Mouse (Mus musculus) forebrain, embryonic 15.5 days (tissue): Measurements from ENCODE around the gene Xrcc1. TPM values are rescaled to one million over a fixed set of nuclear protein-coding genes. Genes with fewer than 3 reads are reported as not detected.

ENCODE experiments used
- ATAC-seq: fragments of 200-750 bp; cut with Nextera tagmentation; replicated peaks from 2 replicates; pipeline ENCODE4 v1.8.0; 2017; ENCODE audit warnings: mild to moderate bottlenecking, moderate TSS enrichment, moderate library complexity
- H3K27ac ChIP-seq: fragments of 300-500 bp; sonication (generic); replicated peaks from 2 replicates; pipeline ENCODE4 v1.5.1; 2015; ENCODE audit warnings: mild to moderate bottlenecking, inconsistent platforms
- H3K27me3 ChIP-seq: fragments of 300-500 bp; sonication (generic); 2 replicates; pipeline ENCODE4 v1.6.1; 2015; ENCODE audit warnings: inconsistent platforms
- H3K36me3 ChIP-seq: fragments of 300-500 bp; sonication (generic); 2 replicates; pipeline ENCODE4 v1.6.1; 2015; ENCODE audit warnings: mild to moderate bottlenecking, inconsistent platforms
- H3K4me1 ChIP-seq: fragments of 300-500 bp; sonication (generic); 2 replicates; pipeline ENCODE4 v1.6.1; 2015; ENCODE audit warnings: inconsistent platforms
- H3K4me2 ChIP-seq: fragments of 300-500 bp; sonication (generic); replicated peaks from 2 replicates; pipeline ENCODE4 v1.6.1; 2015; ENCODE audit warnings: mild to moderate bottlenecking, inconsistent platforms
- H3K4me3 ChIP-seq: fragments of 300-500 bp; sonication (generic); 2 replicates; pipeline ENCODE4 v1.5.1; 2015; ENCODE audit warnings: mild to moderate bottlenecking, inconsistent platforms
- H3K9ac ChIP-seq: fragments of 300-500 bp; sonication (generic); replicated peaks from 2 replicates; pipeline ENCODE4 v1.6.1; 2015; ENCODE audit warnings: mild to moderate bottlenecking, inconsistent platforms
- H3K9me3 ChIP-seq: fragments of 300-500 bp; sonication (generic); 2 replicates; pipeline ENCODE4 v1.6.1; 2016; ENCODE audit warnings: inconsistent platforms
- WGBS: fragments of 180-500 bp; shearing (Covaris S2); methylation state at CpG from one replicate; pipeline ENCODE4 v1.1.7; 2015; ENCODE audit warnings: mixed read lengths; 5-methylcytosine and 5-hydroxymethylcytosine counted together
- polyA plus RNA-seq: library from polyadenylated mRNA; unstranded; fragments of >200 nt; fragmentation: Nextera tagmentation; extraction: Ambion mirVana; gene quantifications from 2 replicates; pipeline ENCODE4 v1.2.1, GENCODE M21; 2015

Xrcc1 gene
- polyA plus RNA-seq, 1 experiment from 2014 or later, result 69.8 TPM

- Histone ChIP-seq H3K4me1 (peaks cover 53% of the 10 kb centered on the region), H3K9me3 (no peaks in the 10 kb centered on the region), H3K9ac (peak within 1 kb of the TSS; percentile 82), H3K27me3 (no peaks in the 10 kb centered on the region), H3K36me3 (peaks cover 22% of the 10 kb centered on the region), H3K4me2 (peak within 1 kb of the TSS; percentile 64), H3K4me3 (peak within 1 kb of the TSS; percentile 57), H3K27ac (peak within 1 kb of the TSS; percentile 93)
- WGBS, result under 1% methylated on average over 44 of the region's 44 CpGs
- peak; percentile 94 for ATAC-seq
These were observed 15.8 kb upstream of the Xrcc1 start, which contains the start of gene Irgq for GRCm38 (mm10) chr7:24530062-24530931. Irgq (plus strand) TSS chr7:24530689.

- no peaks in the 10 kb centered on the region for H3K27me3 ChIP-seq
- ATAC-seq, result peak; percentile 57
- WGBS, result under 1% methylated on average over 43 of the region's 43 CpGs
- peak overlapping the region; percentile 91 for H3K27ac ChIP-seq
- peaks cover 46% of the 10 kb centered on the region for H3K4me1 ChIP-seq
- H3K9ac ChIP-seq, result peak overlapping the region; percentile 82
- H3K36me3 ChIP-seq, result peaks cover 32% of the 10 kb centered on the region
- no peaks in the 10 kb centered on the region for H3K9me3 ChIP-seq
- peak overlapping the region; percentile 57 for H3K4me3 ChIP-seq
- peak overlapping the region; percentile 64 for H3K4me2 ChIP-seq
These were observed 14.7 kb upstream of the Xrcc1 start for GRCm38 (mm10) chr7:24531211-24531971.

GRCm38 (mm10) chr7:24533031-24533571, 13.0 kb upstream of the Xrcc1 start:
- Histone ChIP-seq H3K27ac (no peak overlapping the region), H3K4me2 (no peak overlapping the region), H3K9me3 (no peaks in the 10 kb centered on the region), H3K27me3 (no peaks in the 10 kb centered on the region), H3K4me1 (peaks cover 47% of the 10 kb centered on the region), H3K4me3 (no peak overlapping the region), H3K36me3 (peaks cover 33% of the 10 kb centered on the region), H3K9ac (no peak overlapping the region)
- no peak for ATAC-seq
- 60% methylated on average over 28 of the region's 28 CpGs for WGBS

GRCm38 (mm10) chr7:24533806-24534205, 12.3 kb upstream of the Xrcc1 start:
- Histone ChIP-seq H3K9ac (no peak overlapping the region), H3K36me3 (peaks cover 33% of the 10 kb centered on the region), H3K4me2 (0 out of 2 replicates have a peak overlapping the region, but pooled peaks have one; percentile 9), H3K4me1 (peaks cover 49% of the 10 kb centered on the region), H3K9me3 (no peaks in the 10 kb centered on the region), H3K27me3 (no peaks in the 10 kb centered on the region), H3K27ac (no peak overlapping the region), H3K4me3 (0 out of 2 replicates have a peak overlapping the region, but pooled peaks have one; percentile 2)
- no peak for ATAC-seq
- 24% methylated on average over 39 of the region's 42 CpGs for WGBS

- Histone ChIP-seq H3K4me3 (0 out of 2 replicates have a peak overlapping the region, but pooled peaks have one; percentile 2), H3K9me3 (no peaks in the 10 kb centered on the region), H3K9ac (no peak overlapping the region)
These were observed 11.8 kb upstream of the Xrcc1 start for GRCm38 (mm10) chr7:24534301-24534700.

GRCm38 (mm10) chr7:24537081-24537480, 9.0 kb upstream of the Xrcc1 start:
- Histone ChIP-seq H3K27ac (no peak overlapping the region), H3K27me3 (no peaks in the 10 kb centered on the region), H3K9me3 (no peaks in the 10 kb centered on the region), H3K4me1 (peaks cover 35% of the 10 kb centered on the region), H3K9ac (no peak overlapping the region), H3K4me2 (no peak overlapping the region), H3K36me3 (peaks cover 33% of the 10 kb centered on the region), H3K4me3 (no peak overlapping the region)
- no peak for ATAC-seq
- WGBS, result 83% methylated on average over 4 of the region's 4 CpGs

More at GRCm38 (mm10) chr7:24534301-24534700, 11.8 kb upstream of the Xrcc1 start:
- H3K27ac ChIP-seq, result no peak overlapping the region
- H3K4me1 ChIP-seq, result peaks cover 47% of the 10 kb centered on the region
- no peak for ATAC-seq
- WGBS, result 33% methylated on average over 19 of the region's 19 CpGs
- H3K4me2 ChIP-seq, result 0 out of 2 replicates have a peak overlapping the region, but pooled peaks have one; percentile 9
- no peaks in the 10 kb centered on the region for H3K27me3 ChIP-seq
- H3K36me3 ChIP-seq, result peaks cover 33% of the 10 kb centered on the region

GRCm38 (mm10) chr7:24537591-24537990, 8.5 kb upstream of the Xrcc1 start:
- Histone ChIP-seq H3K4me2 (no peak overlapping the region), H3K9me3 (no peaks in the 10 kb centered on the region), H3K9ac (no peak overlapping the region), H3K4me1 (peaks cover 30% of the 10 kb centered on the region), H3K36me3 (peaks cover 33% of the 10 kb centered on the region), H3K4me3 (no peak overlapping the region), H3K27me3 (no peaks in the 10 kb centered on the region), H3K27ac (no peak overlapping the region)
- no peak for ATAC-seq
- 84% methylated on average over 5 of the region's 5 CpGs for WGBS

GRCm38 (mm10) chr7:24538154-24538553, 7.9 kb upstream of the Xrcc1 start:
- peaks cover 32% of the 10 kb centered on the region for H3K36me3 ChIP-seq
- peaks cover 26% of the 10 kb centered on the region for H3K4me1 ChIP-seq
- no peak overlapping the region for H3K9ac ChIP-seq
- no peak overlapping the region for H3K4me3 ChIP-seq
- no peak for ATAC-seq
- no peaks in the 10 kb centered on the region for H3K9me3 ChIP-seq
- 38% methylated on average over 5 of the region's 5 CpGs for WGBS
- no peaks in the 10 kb centered on the region for H3K27me3 ChIP-seq
- no peak overlapping the region for H3K4me2 ChIP-seq
- H3K27ac ChIP-seq, result 0 out of 2 replicates have a peak overlapping the region, but pooled peaks have one; percentile 15

- 82% methylated on average over 5 of the region's 5 CpGs for WGBS
These were observed 7.4 kb upstream of the Xrcc1 start for GRCm38 (mm10) chr7:24538701-24539100.

GRCm38 (mm10) chr7:24539686-24540085, 6.4 kb upstream of the Xrcc1 start:
- Histone ChIP-seq H3K9ac (no peak overlapping the region), H3K4me2 (no peak overlapping the region), H3K4me1 (peaks cover 11% of the 10 kb centered on the region), H3K27me3 (no peaks in the 10 kb centered on the region), H3K4me3 (no peak overlapping the region), H3K9me3 (no peaks in the 10 kb centered on the region), H3K36me3 (peaks cover 16% of the 10 kb centered on the region), H3K27ac (no peak overlapping the region)
- 98% methylated on average over 4 of the region's 4 CpGs for WGBS
- ATAC-seq, result no peak

More at GRCm38 (mm10) chr7:24538701-24539100, 7.4 kb upstream of the Xrcc1 start:
- H3K9me3 ChIP-seq, result no peaks in the 10 kb centered on the region
- no peak overlapping the region for H3K9ac ChIP-seq
- no peak for ATAC-seq
- H3K27me3 ChIP-seq, result no peaks in the 10 kb centered on the region
- H3K27ac ChIP-seq, result no peak overlapping the region
- H3K4me2 ChIP-seq, result no peak overlapping the region
- peaks cover 26% of the 10 kb centered on the region for H3K36me3 ChIP-seq
- no peak overlapping the region for H3K4me3 ChIP-seq
- peaks cover 21% of the 10 kb centered on the region for H3K4me1 ChIP-seq

GRCm38 (mm10) chr7:24544506-24544905, 1.6 kb upstream of the Xrcc1 start:
- no peak for ATAC-seq
- 88% methylated on average over 2 of the region's 2 CpGs for WGBS
- H3K4me3 ChIP-seq, result no peak overlapping the region
- peaks cover 4% of the 10 kb centered on the region for H3K36me3 ChIP-seq
- H3K27me3 ChIP-seq, result no peaks in the 10 kb centered on the region
- H3K9ac ChIP-seq, result no peak overlapping the region
- no peak overlapping the region for H3K4me2 ChIP-seq
- H3K4me1 ChIP-seq, result peaks cover 15% of the 10 kb centered on the region
- no peak overlapping the region for H3K27ac ChIP-seq
- H3K9me3 ChIP-seq, result no peaks in the 10 kb centered on the region
